Mouse (Mus musculus): Measurements from ENCODE around the gene Bloc1s2. TPM values are rescaled to one million over a fixed set of nuclear protein-coding genes. Genes with fewer than 3 reads are reported as not detected.

The Bloc1s2 gene
- polyA plus RNA-seq, 1 experiment from 2014 or later, result 77.2 TPM

Other genes with a start within 250 kb of the Bloc1s2 start
- 25.8 and 27.5 TPM in 2 replicates for gene Dnmbp, start 206.3 kb downstream of the Bloc1s2 start, polyA plus RNA-seq (2015; fragmentation: Nextera tagmentation; extraction: Ambion mirVana)
- gene Cpn1, start 159.9 kb downstream of the Bloc1s2 start, polyA plus RNA-seq (2015; fragmentation: Nextera tagmentation; extraction: Ambion mirVana), result 56.6 and 69.2 TPM in 2 replicates
- 4.0 and 4.1 TPM in 2 replicates for gene Cyp2c23, start 117.2 kb downstream of the Bloc1s2 start, polyA plus RNA-seq (2015; fragmentation: Nextera tagmentation; extraction: Ambion mirVana)
- gene Erlin1, start 76.7 kb downstream of the Bloc1s2 start, polyA plus RNA-seq (2015; fragmentation: Nextera tagmentation; extraction: Ambion mirVana), result 48.9 and 56.6 TPM in 2 replicates
- gene Chuk, start 39.0 kb downstream of the Bloc1s2 start, polyA plus RNA-seq (2015; fragmentation: Nextera tagmentation; extraction: Ambion mirVana), result 38.9 and 44.0 TPM in 2 replicates
- gene Cwf19l1, start 10.6 kb downstream of the Bloc1s2 start, polyA plus RNA-seq (2015; fragmentation: Nextera tagmentation; extraction: Ambion mirVana), result 26.1 and 29.2 TPM in 2 replicates
- gene Pkd2l1, start 46.0 kb upstream of the Bloc1s2 start, polyA plus RNA-seq (2015; fragmentation: Nextera tagmentation; extraction: Ambion mirVana), result not detected in 2 replicates
- gene Scd3, start 56.8 kb upstream of the Bloc1s2 start, polyA plus RNA-seq (2015; fragmentation: Nextera tagmentation; extraction: Ambion mirVana), result 0.11 and 0.18 TPM in 2 replicates
- 329 and 336 TPM in 2 replicates for gene Scd2, start 147.2 kb upstream of the Bloc1s2 start, polyA plus RNA-seq (2015; fragmentation: Nextera tagmentation; extraction: Ambion mirVana)
- gene Scd4, start 186.6 kb upstream of the Bloc1s2 start, polyA plus RNA-seq (2015; fragmentation: Nextera tagmentation; extraction: Ambion mirVana), result 0.14 and 0.39 TPM in 2 replicates

Data from stomach, embryonic 16.5 days (tissue).